Mouse (Mus musculus) megakaryocyte progenitor cell, adult 5-6 weeks (primary cell): Measurements from ENCODE around the gene Acer3. TPM values are rescaled to one million over a fixed set of nuclear protein-coding genes. Genes with fewer than 3 reads are reported as not detected.

Source experiments
- ATAC-seq: replicated peaks from 2 replicates; pipeline ENCODE4 v1.8.0; 2016; ENCODE audit warnings: mild to moderate bottlenecking, moderate TSS enrichment, inconsistent platforms; ENCODE audit not compliant: poor library complexity
- total RNA-seq, 2 experiments: library from RNA; stranded (forward) in 1 of 2; stranded (reverse) in 1 of 2; fragments of 157-497, 149-512 nt in 1 of 2; fragments of 200-1000 nt in 1 of 2; gene quantifications; 2 replicates each; pipeline versions ENCODE4 v1.2.3 to v1.2.4; 2015 to 2017

The Acer3 gene
- total RNA-seq, 2 experiments from 2014 or later: 43.4 to 59.0 TPM

GRCm38 (mm10) chr7:98157636-98158332 is 163.2 kb downstream of the Acer3 start:
- no peak for ATAC-seq

Other genes with a start within 250 kb of the Acer3 start
- gene Myo7a, start 201.7 kb downstream of the Acer3 start, total RNA-seq (2015): 16.0 and 17.1 TPM in 2 replicates
- 22.0 and 29.0 TPM in 2 replicates for gene Myo7a, start 201.7 kb downstream of the Acer3 start, total RNA-seq (2017)
- gene Omp, start 175.7 kb downstream of the Acer3 start, total RNA-seq (2015): 0.25 and 0.32 TPM in 2 replicates
- 0.12 TPM in 1 of 2 replicates, not detected in the other for gene Omp, start 175.7 kb downstream of the Acer3 start, total RNA-seq (2017)
- gene Capn5, start 142.9 kb downstream of the Acer3 start, total RNA-seq (2015): 3.4 and 4.5 TPM in 2 replicates
- 4.0 and 7.5 TPM in 2 replicates for gene Capn5, start 142.9 kb downstream of the Acer3 start, total RNA-seq (2017)
- 0.20 TPM in 1 of 2 replicates, not detected in the other for gene B3gnt6, start 121.7 kb downstream of the Acer3 start, total RNA-seq (2015)
- 0.12 TPM in 1 of 2 replicates, not detected in the other for gene B3gnt6, start 121.7 kb downstream of the Acer3 start, total RNA-seq (2017)
- 0.12 TPM in 1 of 2 replicates, not detected in the other for gene Tsku, start 40.1 kb upstream of the Acer3 start, total RNA-seq (2015)
- not detected in 2 replicates for gene Tsku, start 40.1 kb upstream of the Acer3 start, total RNA-seq (2017)
- gene Gucy2d, start 119.2 kb upstream of the Acer3 start, total RNA-seq (2015): not detected in 2 replicates
- not detected in 2 replicates for gene Gucy2d, start 119.2 kb upstream of the Acer3 start, total RNA-seq (2017)
- gene Lrrc32, start 168.1 kb upstream of the Acer3 start, total RNA-seq (2015): 0.05 TPM in 1 of 2 replicates, not detected in the other
- gene Lrrc32, start 168.1 kb upstream of the Acer3 start, total RNA-seq (2017): 0.04 TPM in 1 of 2 replicates, not detected in the other